Mouse (Mus musculus) intestine, embryonic 16.5 days (tissue): Measurements from ENCODE around the gene Mgrn1. TPM values are rescaled to one million over a fixed set of nuclear protein-coding genes. Genes with fewer than 3 reads are reported as not detected.

Experiments
- ATAC-seq: fragments of 200-750 bp; cut with Nextera tagmentation; 2 replicates; pipeline ENCODE4 v1.8.0; 2017; ENCODE audit warnings: moderate TSS enrichment, moderate library complexity
- H3K27ac ChIP-seq: fragments of 300-500 bp; sonication (generic); 2 replicates; pipeline ENCODE4 v1.5.1; 2014; ENCODE audit warnings: mild to moderate bottlenecking, low read length
- H3K27me3 ChIP-seq: fragments of 300-500 bp; sonication (generic); replicated peaks from 2 replicates; pipeline ENCODE4 v1.6.1; 2014; ENCODE audit warnings: low read length, control low read depth, mixed read lengths; ENCODE audit not compliant: control insufficient read depth, insufficient read depth
- H3K36me3 ChIP-seq: fragments of 300-500 bp; sonication (generic); 2 replicates; pipeline ENCODE4 v1.6.1; 2014; ENCODE audit warnings: low read length, control low read depth; ENCODE audit not compliant: control insufficient read depth, insufficient read depth
- H3K4me1 ChIP-seq: fragments of 300-500 bp; sonication (generic); 2 replicates; pipeline ENCODE4 v1.6.1; 2014; ENCODE audit warnings: low read length, control low read depth, mixed read lengths; ENCODE audit not compliant: control insufficient read depth, insufficient read depth
- H3K4me2 ChIP-seq: fragments of 300-500 bp; sonication (generic); 2 replicates; pipeline ENCODE4 v1.6.1; 2014; ENCODE audit warnings: low read depth, low read length, control low read depth
- H3K4me3 ChIP-seq: fragments of 300-500 bp; sonication (generic); 2 replicates; pipeline ENCODE4 v1.5.1; 2014; ENCODE audit warnings: mild to moderate bottlenecking, low read length
- H3K9ac ChIP-seq: fragments of 300-500 bp; sonication (generic); 2 replicates; pipeline ENCODE4 v1.6.1; 2014; ENCODE audit warnings: low read depth, low read length
- H3K9me3 ChIP-seq: fragments of 300-500 bp; sonication (generic); 2 replicates; pipeline ENCODE4 v1.6.1; 2016; ENCODE audit warnings: low read length, control low read depth; ENCODE audit not compliant: control insufficient read depth
- WGBS: fragments of 180-500 bp; shearing (Covaris S2); extraction: QIAGEN DNeasy Blood & Tissue Kit; methylation state at CpG from one replicate; pipeline ENCODE4 v1.1.7; 2014; 5-methylcytosine and 5-hydroxymethylcytosine counted together
- polyA plus RNA-seq: library from polyadenylated mRNA; unstranded; fragments of >200 nt; fragmentation: Nextera tagmentation; extraction: Ambion mirVana; gene quantifications from 2 replicates; pipeline ENCODE4 v1.2.1, GENCODE M21; 2015

The Mgrn1 gene
- polyA plus RNA-seq, 1 experiment from 2014 or later: 82.7 TPM

- H3K27me3 ChIP-seq: no peaks in the 10 kb centered on the region
- H3K27ac ChIP-seq: no peak overlapping the region
- H3K4me1 ChIP-seq: peaks cover 25% of the 10 kb centered on the region
- 61% methylated on average over 6 of the region's 6 CpGs for WGBS
- H3K4me2 ChIP-seq: no peak overlapping the region
- H3K4me3 ChIP-seq: no peak overlapping the region
- H3K36me3 ChIP-seq: peaks cover 6% of the 10 kb centered on the region; the same call in 1 of the 2 replicates
- H3K9ac ChIP-seq: no peak overlapping the region
- no peaks in the 10 kb centered on the region for H3K9me3 ChIP-seq
- ATAC-seq: peak; percentile 69
These were observed 17.5 kb downstream of the Mgrn1 start for GRCm38 (mm10) chr16:4903491-4904102.

GRCm38 (mm10) chr16:4904878-4905277 is 18.8 kb downstream of the Mgrn1 start:
- Histone ChIP-seq H3K27me3 (no peaks in the 10 kb centered on the region), H3K27ac (no peak overlapping the region; the same call in 1 of the 2 replicates), H3K4me1 (peaks cover 22% of the 10 kb centered on the region), H3K9ac (no peak overlapping the region), H3K9me3 (no peaks in the 10 kb centered on the region), H3K4me3 (no peak overlapping the region), H3K4me2 (no peak overlapping the region), H3K36me3 (peaks cover 8% of the 10 kb centered on the region; the same call in 1 of the 2 replicates)
- ATAC-seq: peak; percentile 70; the same call in 1 of the 2 replicates
- 82% methylated on average over 3 of the region's 3 CpGs for WGBS

- H3K4me1 ChIP-seq: peaks cover 22% of the 10 kb centered on the region
- H3K27me3 ChIP-seq: no peaks in the 10 kb centered on the region
- H3K9ac ChIP-seq: no peak overlapping the region
- H3K27ac ChIP-seq: no peak overlapping the region
- H3K4me2 ChIP-seq: no peak overlapping the region
- WGBS: 44% methylated on average over 1 of the region's 1 CpGs
- peaks cover 11% of the 10 kb centered on the region; the same call in 1 of the 2 replicates for H3K36me3 ChIP-seq
- no peak overlapping the region for H3K4me3 ChIP-seq
- no peak for ATAC-seq
- H3K9me3 ChIP-seq: no peaks in the 10 kb centered on the region
These were observed 19.5 kb downstream of the Mgrn1 start for GRCm38 (mm10) chr16:4905591-4905990.

GRCm38 (mm10) chr16:4906559-4906958 is 20.5 kb downstream of the Mgrn1 start:
- H3K4me1 ChIP-seq: peaks cover 22% of the 10 kb centered on the region
- no peak for ATAC-seq
- no peak overlapping the region for H3K4me3 ChIP-seq
- H3K27ac ChIP-seq: no peak overlapping the region
- H3K4me2 ChIP-seq: no peak overlapping the region
- no peaks in the 10 kb centered on the region for H3K9me3 ChIP-seq
- H3K27me3 ChIP-seq: no peaks in the 10 kb centered on the region
- H3K9ac ChIP-seq: no peak overlapping the region
- H3K36me3 ChIP-seq: peaks cover 17% of the 10 kb centered on the region

- 77% methylated on average over 2 of the region's 2 CpGs for WGBS
- Histone ChIP-seq H3K36me3 (peaks cover 26% of the 10 kb centered on the region), H3K4me1 (peaks cover 22% of the 10 kb centered on the region), H3K9ac (no peak overlapping the region), H3K9me3 (no peaks in the 10 kb centered on the region), H3K27me3 (no peaks in the 10 kb centered on the region), H3K4me2 (no peak overlapping the region), H3K4me3 (no peak overlapping the region), H3K27ac (no peak overlapping the region)
- no peak for ATAC-seq
These were observed 21.3 kb downstream of the Mgrn1 start for GRCm38 (mm10) chr16:4907386-4907785.

- Histone ChIP-seq H3K27me3 (no peaks in the 10 kb centered on the region), H3K4me3 (no peak overlapping the region), H3K36me3 (peaks cover 28% of the 10 kb centered on the region), H3K27ac (no peak overlapping the region), H3K9me3 (no peaks in the 10 kb centered on the region), H3K4me2 (no peak overlapping the region), H3K4me1 (peaks cover 22% of the 10 kb centered on the region), H3K9ac (no peak overlapping the region)
- WGBS: 64% methylated on average over 5 of the region's 5 CpGs
- no peak for ATAC-seq
These were observed 21.9 kb downstream of the Mgrn1 start for GRCm38 (mm10) chr16:4907972-4908371.

- 96% methylated on average over 2 of the region's 2 CpGs for WGBS
- Histone ChIP-seq H3K4me3 (no peak overlapping the region), H3K4me2 (no peak overlapping the region), H3K9ac (no peak overlapping the region), H3K36me3 (peaks cover 28% of the 10 kb centered on the region), H3K27me3 (no peaks in the 10 kb centered on the region), H3K4me1 (peaks cover 12% of the 10 kb centered on the region), H3K27ac (no peak overlapping the region), H3K9me3 (no peaks in the 10 kb centered on the region)
- no peak for ATAC-seq
These were observed 23.7 kb downstream of the Mgrn1 start for GRCm38 (mm10) chr16:4909745-4910144.

- H3K4me1 ChIP-seq: peaks cover 6% of the 10 kb centered on the region
- no peak overlapping the region for H3K9ac ChIP-seq
- H3K27ac ChIP-seq: no peak overlapping the region
- peaks cover 28% of the 10 kb centered on the region for H3K36me3 ChIP-seq
- no peak overlapping the region for H3K4me2 ChIP-seq
- H3K27me3 ChIP-seq: no peaks in the 10 kb centered on the region
- WGBS: 96% methylated on average over 8 of the region's 8 CpGs
- no peak overlapping the region for H3K4me3 ChIP-seq
- ATAC-seq: no peak
- H3K9me3 ChIP-seq: no peaks in the 10 kb centered on the region
These were observed 24.7 kb downstream of the Mgrn1 start for GRCm38 (mm10) chr16:4910758-4911157.

GRCm38 (mm10) chr16:4912074-4912648 is 26.1 kb downstream of the Mgrn1 start:
- Histone ChIP-seq H3K4me3 (no peak overlapping the region), H3K27ac (peak overlapping the region; percentile 62; the same call in 1 of the 2 replicates), H3K4me2 (no peak overlapping the region), H3K27me3 (no peaks in the 10 kb centered on the region), H3K9ac (no peak overlapping the region), H3K4me1 (peaks cover 2% of the 10 kb centered on the region; the same call in 1 of the 2 replicates), H3K36me3 (peaks cover 30% of the 10 kb centered on the region), H3K9me3 (no peaks in the 10 kb centered on the region)
- WGBS: 80% methylated on average over 10 of the region's 10 CpGs
- no peak for ATAC-seq
